Mouse (Mus musculus): ENCODE measurements around the gene Col6a5. TPM values are rescaled to one million over a fixed set of nuclear protein-coding genes. Genes with fewer than 3 reads are reported as not detected.

Gene Col6a5
- total and polyA plus RNA-seq, 3 experiments = under 0.01 TPM; not detected in 2

GRCm38 (mm10) chr9:105851011-105851410 lies 109.4 kb downstream of the Col6a5 start:
- H3K27ac ChIP-seq (ENCODE audit: insufficient read depth, low read depth) = no peak overlapping the region
- H3K9ac ChIP-seq (ENCODE audit: insufficient read depth, low read depth) = no peak overlapping the region
- peaks cover 58% of the 10 kb centered on the region for H3K27me3 ChIP-seq (replicated peaks)
- in situ Hi-C loops (cut with MboI; ENCODE audit: low pct_ligation_motif_present, low pct_unique_long_range_greater_than_20kb, low sequenced_read_pairs) = loop anchor here (10.0 kb wide), 1 partner anchor 156 kb away; no protein-coding TSS in a partner anchor
- H3K4me3 ChIP-seq (replicated peaks in 1 of 3; ENCODE audit: low read depth in 2 of 3, low read length in 2 of 3, poor library complexity in 1 of 3) = no peak overlapping the region
- no peak for TF ChIP-seq NELFE (IDR thresholded peaks at IDR 0.05; ENCODE audit: low read depth, low read length)
- no peak for TF ChIP-seq MAFK (IDR thresholded peaks at IDR 0.05; ENCODE audit: insufficient replicate concordance, low read length)
- no peak for TF ChIP-seq GABPA (IDR thresholded peaks at IDR 0.05; ENCODE audit: insufficient replicate concordance, low read depth, low read length)
- no peak for TF ChIP-seq SMC3 (IDR thresholded peaks at IDR 0.05; ENCODE audit: low read depth, low read length)
- TF ChIP-seq MYC (IDR thresholded peaks at IDR 0.05; ENCODE audit: low read depth, low read length) = no peak
- TF ChIP-seq CHD2 (IDR thresholded peaks at IDR 0.05; ENCODE audit: low read length) = no peak
- TF ChIP-seq EP300 (IDR thresholded peaks at IDR 0.05; ENCODE audit: low read length) = no peak
- TF ChIP-seq MXI1 (IDR thresholded peaks at IDR 0.05; ENCODE audit: low read depth, low read length) = no peak
- TF ChIP-seq RAD21 (IDR thresholded peaks at IDR 0.05; ENCODE audit: low read depth, low read length) = no peak
- no peak for TF ChIP-seq UBTF (IDR thresholded peaks at IDR 0.05; ENCODE audit: low read depth, low read length)
- TF ChIP-seq JUN (IDR thresholded peaks at IDR 0.05; ENCODE audit: insufficient read depth, low read depth, low read length) = no peak
- TF ChIP-seq PAX5 (IDR thresholded peaks at IDR 0.05; ENCODE audit: low read length) = no peak
- no peak for TF ChIP-seq USF2 (conservative IDR thresholded peaks at IDR 0.05; ENCODE audit: low read depth, low read length)
- dilution Hi-C loops (cut with MboI; ENCODE audit: extremely low pct_ligation_motif_present, extremely low pct_unique_long_range_greater_than_20kb, low sequenced_read_pairs) = no loop called here
- no peaks in the 10 kb centered on the region for H3K4me1 ChIP-seq (ENCODE audit: control insufficient read depth in 1 of 2, insufficient read depth in 2 of 2)
- no peaks in the 10 kb centered on the region for H3K36me3 ChIP-seq (replicated peaks in 1 of 2; ENCODE audit: control insufficient read depth in 1 of 2, insufficient read depth in 1 of 2, low read length in 1 of 2)
- no peak for DNase-seq (ENCODE audit: extremely low read depth)
- H3K79me2 ChIP-seq (replicated peaks; ENCODE audit: control insufficient read depth, extremely low read depth, insufficient read depth, poor library complexity, severe bottlenecking) = no peaks in the 10 kb centered on the region
- H3K9me3 ChIP-seq (replicated peaks; ENCODE audit: low read length) = peaks cover 3% of the 10 kb centered on the region
- H3K4me2 ChIP-seq (ENCODE audit: insufficient read depth, low read depth, poor library complexity, severe bottlenecking) = no peak overlapping the region

- H3K27me3 ChIP-seq (replicated peaks) = peaks cover 58% of the 10 kb centered on the region
- no peak overlapping the region for H3K4me2 ChIP-seq (ENCODE audit: insufficient read depth, low read depth, poor library complexity, severe bottlenecking)
- no peak overlapping the region for H3K9ac ChIP-seq (ENCODE audit: insufficient read depth, low read depth)
- no peak for DNase-seq (ENCODE audit: extremely low read depth)
- in situ Hi-C loops (cut with MboI; ENCODE audit: low pct_ligation_motif_present, low pct_unique_long_range_greater_than_20kb, low sequenced_read_pairs) = no loop called here
- no peaks in the 10 kb centered on the region for H3K4me1 ChIP-seq (ENCODE audit: control insufficient read depth in 1 of 2, insufficient read depth in 2 of 2)
- no peak overlapping the region for H3K4me3 ChIP-seq (replicated peaks in 1 of 3; ENCODE audit: low read depth in 2 of 3, low read length in 2 of 3, poor library complexity in 1 of 3)
- TF ChIP-seq GABPA (IDR thresholded peaks at IDR 0.05; ENCODE audit: insufficient replicate concordance, low read depth, low read length) = no peak
- TF ChIP-seq EP300 (IDR thresholded peaks at IDR 0.05; ENCODE audit: low read length) = no peak
- TF ChIP-seq ELF1 (IDR thresholded peaks at IDR 0.05; ENCODE audit: low read depth, low read length) = no peak
- TF ChIP-seq KAT2A (IDR thresholded peaks at IDR 0.05; ENCODE audit: insufficient replicate concordance, low read length) = no peak
- TF ChIP-seq IRF4 (IDR thresholded peaks at IDR 0.05; ENCODE audit: low read depth, low read length) = no peak
- no peak for TF ChIP-seq E2F4 (IDR thresholded peaks at IDR 0.05; ENCODE audit: insufficient replicate concordance, low read depth, low read length)
- no peak for TF ChIP-seq TCF12 (IDR thresholded peaks at IDR 0.05; ENCODE audit: low read depth, low read length)
- TF ChIP-seq MXI1 (IDR thresholded peaks at IDR 0.05; ENCODE audit: low read depth, low read length) = no peak
- TF ChIP-seq CTCF (conservative IDR thresholded peaks at IDR 0.05 in 1 of 2, IDR thresholded peaks at IDR 0.05 in 1 of 2; ENCODE audit: low read depth in 2 of 2, low read length in 2 of 2) = no peak
- TF ChIP-seq MYC (IDR thresholded peaks at IDR 0.05; ENCODE audit: low read depth, low read length) = no peak
- no peak for TF ChIP-seq NRF1 (IDR thresholded peaks at IDR 0.05; ENCODE audit: low read depth, low read length)
- no peak for TF ChIP-seq BHLHE40 (IDR thresholded peaks at IDR 0.05; ENCODE audit: low read depth, low read length)
- no peak for TF ChIP-seq SIN3A (IDR thresholded peaks at IDR 0.05; ENCODE audit: low read length)
- no peak for TF ChIP-seq ZKSCAN1 (IDR thresholded peaks at IDR 0.05; ENCODE audit: borderline replicate concordance, low read depth, low read length)
- TF ChIP-seq ZNF384 (IDR thresholded peaks at IDR 0.05; ENCODE audit: low read depth, low read length) = no peak
- TF ChIP-seq USF2 (conservative IDR thresholded peaks at IDR 0.05; ENCODE audit: low read depth, low read length) = no peak
- no peak for TF ChIP-seq ETS1 (conservative IDR thresholded peaks at IDR 0.05; ENCODE audit: low read depth, low read length)
- TF ChIP-seq POLR2A (IDR thresholded peaks at IDR 0.05; ENCODE audit: low read depth, low read length) = no peak
- TF ChIP-seq ZMIZ1 (IDR thresholded peaks at IDR 0.05; ENCODE audit: low read depth, low read length) = no peak
- no peak for TF ChIP-seq USF1 (IDR thresholded peaks at IDR 0.05; ENCODE audit: low read depth, low read length)
- H3K27ac ChIP-seq (ENCODE audit: insufficient read depth, low read depth) = no peak overlapping the region
- no peaks in the 10 kb centered on the region for H3K79me2 ChIP-seq (replicated peaks; ENCODE audit: control insufficient read depth, extremely low read depth, insufficient read depth, poor library complexity, severe bottlenecking)
- H3K36me3 ChIP-seq (replicated peaks in 1 of 2; ENCODE audit: control insufficient read depth in 1 of 2, insufficient read depth in 1 of 2, low read length in 1 of 2) = no peaks in the 10 kb centered on the region
- dilution Hi-C loops (cut with MboI; ENCODE audit: extremely low pct_ligation_motif_present, extremely low pct_unique_long_range_greater_than_20kb, low sequenced_read_pairs) = no loop called here
- H3K9me3 ChIP-seq (replicated peaks; ENCODE audit: low read length) = peaks cover 3% of the 10 kb centered on the region
Observed at GRCm38 (mm10) chr9:105848396-105848795, 112.0 kb downstream of the Col6a5 start.

Data from CH12.LX (cell line).